Mouse (Mus musculus) CD4-positive, CD25-positive, alpha-beta regulatory T cell, adult 2 months (primary cell): ENCODE data around the gene Vmn2r11.
"Not testable (repeated sequence)": the region's sequence is repeated elsewhere in the genome, so short reads cannot be mapped to it uniquely, and the experiment has no call there.

ENCODE experiments used
- DNase-seq: peaks from one replicate; pipeline ENCODE4 v3.0.0-alpha.2; 2012; ENCODE audit warnings: low read depth, low spot score

Gene Vmn2r11

DNA sequence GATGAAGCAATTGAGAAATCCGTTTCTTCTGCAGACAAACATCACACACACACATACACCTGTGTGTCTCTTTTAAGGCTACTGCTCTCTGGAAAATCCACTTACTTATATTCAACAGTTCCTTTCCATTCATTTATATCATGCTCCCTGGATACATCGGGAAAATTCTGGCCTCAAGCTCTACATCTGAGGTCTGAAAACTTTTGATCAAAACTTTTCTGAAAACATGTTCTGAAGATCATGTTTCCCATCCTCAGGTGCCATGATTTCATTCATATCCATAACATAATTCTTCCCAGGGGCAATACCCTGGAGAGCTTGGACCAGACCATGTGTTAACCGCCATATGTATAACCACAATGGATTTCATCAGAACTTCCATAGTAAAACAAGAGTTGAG, at the start of gene Vmn2r11:
Gene Vmn2r11, minus strand, starts transcription at position 101 of the 400 bp plus-strand sequence.
- not testable (repeated sequence) for DNase-seq

DNA sequence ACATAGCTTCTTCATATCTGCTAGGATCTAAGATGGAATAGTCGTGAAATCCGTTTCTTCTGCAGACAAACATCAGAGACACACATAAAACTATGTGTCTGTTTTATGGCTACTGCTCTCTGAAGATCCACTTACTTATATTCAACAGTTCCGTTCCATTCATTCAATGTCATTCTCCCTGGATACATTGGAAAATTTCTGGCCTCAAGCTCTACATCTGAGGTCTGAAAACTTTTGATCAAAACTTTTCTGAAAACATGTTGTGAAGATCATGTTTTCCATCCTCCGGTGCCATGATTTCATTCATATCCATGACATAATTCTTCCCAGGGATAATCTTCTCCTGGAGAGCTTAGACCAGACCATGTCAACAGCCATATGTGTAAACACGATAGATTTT, 38.5 kb upstream of the Vmn2r11 start, which contains the start of gene Vmn2r12:
Gene Vmn2r12, minus strand, starts transcription at position 101 of the 400 bp plus-strand sequence.
- not testable (repeated sequence) for DNase-seq

DNA sequence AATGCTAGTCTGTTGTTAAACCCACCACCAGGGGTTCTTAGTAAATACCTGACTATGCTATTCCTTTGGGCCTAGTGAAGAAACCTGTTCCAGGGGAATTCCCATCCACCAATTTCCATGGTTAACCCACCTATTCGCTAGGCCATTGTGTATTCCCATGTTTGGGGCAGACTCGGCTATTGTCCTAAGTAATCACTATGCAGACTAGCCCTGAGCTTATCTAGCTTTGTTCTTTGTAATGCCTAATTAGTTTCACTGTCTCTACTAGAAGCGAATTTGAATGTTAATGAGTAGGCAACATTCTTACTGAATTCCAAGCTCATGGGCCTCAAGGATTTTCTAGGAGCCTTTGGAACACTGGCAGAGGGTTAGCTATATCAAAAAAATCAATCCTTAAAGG, 37.1 kb upstream of the Vmn2r11 start:
- DNase-seq: not testable (repeated sequence)

DNA sequence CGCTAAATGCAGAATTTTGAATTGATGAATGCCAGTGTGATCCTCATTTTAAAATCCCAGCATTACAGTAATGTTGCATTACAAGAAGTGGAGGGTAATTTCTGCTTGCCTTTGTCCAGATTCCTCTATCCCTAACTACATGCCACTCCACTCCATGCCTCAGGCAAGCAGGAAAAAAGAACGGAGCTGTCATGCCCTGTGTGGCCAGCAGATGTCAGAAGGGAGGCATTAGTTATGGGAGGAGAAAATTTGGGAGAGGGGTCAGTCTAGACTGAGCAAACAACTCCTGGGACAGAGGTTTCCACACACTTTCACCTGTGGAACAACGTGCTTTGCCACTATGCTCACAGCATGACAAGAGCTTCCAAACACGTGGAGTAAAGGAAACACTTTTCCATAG, 12.6 kb upstream of the Vmn2r11 start:
- not testable (repeated sequence) for DNase-seq

DNA sequence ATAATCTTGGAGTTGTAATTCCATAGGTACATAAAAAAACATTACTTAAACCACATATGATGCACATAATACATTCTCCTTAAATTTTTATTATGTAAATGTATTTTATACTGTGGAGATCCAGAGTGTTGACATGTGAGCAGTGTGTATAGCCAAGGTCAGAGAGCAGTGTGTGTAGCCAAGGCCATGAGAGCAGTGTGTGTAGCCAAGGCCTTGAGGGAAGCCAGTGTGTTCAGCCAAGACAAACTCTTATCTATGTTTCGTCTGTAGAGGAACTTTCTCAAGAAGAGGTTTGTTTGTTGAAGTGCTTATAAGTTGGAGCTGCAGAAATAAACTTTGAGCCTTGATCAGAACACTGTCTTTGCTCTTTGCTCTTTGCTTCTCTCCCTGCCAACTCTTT, 4.1 kb downstream of the Vmn2r11 start:
- no peak for DNase-seq

DNA sequence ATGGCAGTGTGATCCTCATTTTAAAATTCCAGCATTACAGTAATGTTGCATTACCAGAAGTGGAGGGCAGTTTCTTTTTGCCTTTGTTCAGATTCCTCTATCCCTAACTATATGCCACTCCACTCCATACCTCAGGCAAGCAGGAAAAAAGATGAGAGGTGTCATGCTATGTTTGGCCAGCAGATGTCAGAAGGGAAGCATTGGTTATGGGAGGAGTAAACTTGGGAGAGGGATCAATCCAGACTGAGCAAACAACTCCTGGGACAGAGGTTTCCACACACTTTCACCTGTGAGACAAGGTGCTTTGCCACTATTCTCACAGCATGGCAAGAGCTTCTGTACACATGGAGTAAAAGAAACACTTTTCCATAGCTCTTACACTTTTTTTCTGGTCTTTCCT, 26.8 kb downstream of the Vmn2r11 start:
- DNase-seq: no peak

DNA sequence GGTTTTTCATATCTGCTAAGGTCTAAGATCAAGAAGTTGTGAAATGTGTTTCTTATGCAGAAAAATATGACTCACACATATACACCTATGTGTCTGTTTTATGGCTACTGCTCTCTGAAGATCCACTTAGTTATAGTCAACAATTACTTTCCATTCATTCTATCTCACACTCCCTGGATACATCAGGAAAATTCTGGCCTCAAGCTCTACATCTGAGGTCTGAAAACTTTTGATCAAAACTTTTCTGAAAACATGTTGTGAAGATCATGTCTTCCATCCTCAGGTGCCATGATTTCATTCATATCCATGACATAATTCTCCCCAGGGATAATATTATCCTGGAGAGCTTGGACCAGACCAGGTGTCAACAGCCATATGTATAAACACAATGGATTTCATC, 52.9 kb downstream of the Vmn2r11 start, which contains the start of gene Vmn2r10:
Gene Vmn2r10, minus strand, starts transcription at position 101 of the 400 bp plus-strand sequence.
- not testable (repeated sequence) for DNase-seq
